Mouse (Mus musculus): ENCODE data around the gene Ttll13.

Gene Ttll13

GRCm38 (mm10) chr7:80268897-80269750, 22.9 kb downstream of the Ttll13 start, which contains the start of gene Vps33b:
Vps33b (plus strand) TSS chr7:80269649.
- DNase-seq = peak; percentile 97

DNA sequence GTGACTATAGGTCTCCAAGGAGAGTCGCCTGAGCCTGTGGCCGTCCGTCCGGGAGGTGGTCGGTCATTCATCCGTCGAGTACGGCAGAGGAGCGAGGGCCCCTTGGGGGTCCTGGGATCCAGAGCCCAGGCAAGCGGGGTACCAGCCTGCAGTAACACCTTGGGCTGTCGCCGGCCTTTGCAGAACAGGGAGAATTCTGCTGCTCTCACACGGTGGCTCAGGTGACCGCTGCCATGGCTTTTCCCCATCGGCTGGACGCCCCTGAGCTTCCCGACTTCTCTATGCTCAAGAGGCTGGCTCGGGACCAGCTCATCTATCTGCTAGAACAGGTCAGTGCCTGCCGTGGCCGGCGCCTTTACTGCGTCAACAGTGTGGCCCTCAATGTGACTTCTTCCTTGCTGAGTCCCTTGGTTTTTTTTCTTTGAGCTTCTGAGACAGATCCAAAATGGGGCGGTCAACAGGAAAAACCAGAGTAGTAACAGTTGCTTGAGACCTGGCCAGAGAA, 23.6 kb downstream of the Ttll13 start:
- no peak for DNase-seq

- DNase-seq = no peak
These were observed 27.3 kb downstream of the Ttll13 start for GRCm38 (mm10) chr7:80273456-80273855.

DNA sequence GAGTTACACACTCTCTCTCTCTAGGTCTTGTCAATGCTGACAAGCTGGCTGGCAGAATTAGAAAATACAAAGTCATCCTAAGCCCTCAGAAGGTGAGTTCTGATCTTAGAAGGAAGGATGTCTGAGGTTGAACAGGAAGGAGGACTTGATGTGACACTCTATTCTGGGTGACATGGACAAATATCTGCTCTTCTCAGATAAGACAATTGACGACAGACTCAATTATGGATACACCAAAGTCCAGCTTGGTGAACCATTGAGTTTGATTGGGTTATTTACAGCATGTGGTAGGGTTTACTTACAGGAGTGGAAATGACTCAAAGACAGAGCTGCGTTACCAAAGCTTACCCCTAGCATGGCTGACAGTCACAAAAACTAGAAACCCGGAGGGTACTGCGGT, 30.2 kb downstream of the Ttll13 start:
- DNase-seq = no peak

DNA sequence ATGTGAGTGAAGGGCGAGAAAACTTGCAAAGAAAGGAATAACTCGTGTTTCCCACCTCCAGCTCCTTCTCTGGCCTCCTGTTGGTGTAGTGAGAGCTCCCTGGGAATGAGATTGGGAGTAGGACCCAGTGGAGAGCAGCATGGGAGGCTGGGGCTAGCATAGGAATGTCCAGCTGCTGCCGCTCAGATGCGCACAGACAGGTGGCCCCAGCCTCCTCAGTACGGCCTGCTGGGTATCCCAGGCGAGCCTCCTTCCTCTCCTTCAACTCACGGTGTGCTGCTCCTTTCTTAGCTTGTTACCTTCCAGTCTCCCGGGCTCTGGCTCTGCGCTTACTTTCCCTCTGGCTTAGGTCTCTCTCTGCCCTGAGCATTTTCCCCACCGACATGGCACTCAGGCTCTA, 33.9 kb downstream of the Ttll13 start:
- DNase-seq = no peak

DNA sequence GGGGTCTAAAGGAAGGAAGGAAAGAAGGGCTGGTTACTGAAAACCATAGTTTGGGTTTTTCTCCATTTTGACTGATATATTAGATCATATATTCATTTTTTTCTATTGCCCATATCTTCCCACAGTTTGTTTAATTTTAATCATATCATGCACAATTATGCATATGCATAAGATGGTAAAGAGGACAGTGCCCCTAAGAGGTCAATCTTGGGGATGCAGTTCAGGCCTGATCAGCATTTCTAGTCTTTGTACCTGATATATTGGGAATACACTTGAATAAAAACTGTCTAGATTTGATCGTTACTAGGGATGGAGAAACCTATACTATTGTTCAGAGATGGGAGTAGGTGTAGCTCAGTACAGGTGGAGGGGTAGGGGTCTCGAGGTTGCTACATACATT, 34.8 kb downstream of the Ttll13 start:
- DNase-seq = no peak

DNA sequence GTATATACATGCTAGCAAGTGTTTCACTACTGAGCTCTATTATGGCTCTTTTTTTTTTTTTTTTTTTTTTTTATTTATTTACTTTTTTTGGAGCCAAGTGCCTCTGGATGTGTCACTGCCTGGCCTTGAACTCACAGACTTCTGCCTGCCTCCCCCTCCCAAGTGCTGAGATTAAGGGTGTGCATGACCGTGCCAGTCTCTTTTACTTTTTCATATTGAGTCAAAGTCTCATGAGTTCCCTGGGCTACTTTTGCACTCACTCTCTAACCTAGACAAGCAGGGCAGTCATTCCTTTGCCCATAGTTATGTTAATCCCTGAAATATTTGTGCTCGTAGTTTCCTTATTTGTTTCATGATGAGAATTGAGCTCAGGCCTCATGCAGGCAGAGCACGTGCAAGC, 35.5 kb downstream of the Ttll13 start:
- DNase-seq = no peak

- no peak for DNase-seq
These were observed 37.2 kb downstream of the Ttll13 start for GRCm38 (mm10) chr7:80283226-80283918.

- DNase-seq = peak; percentile 29 to 60
These were observed 38.2 kb downstream of the Ttll13 start for GRCm38 (mm10) chr7:80284391-80284790.

GRCm38 (mm10) chr7:80285725-80286124, 39.5 kb downstream of the Ttll13 start:
- DNase-seq = no peak

- no peak for DNase-seq
These were observed 41.6 kb downstream of the Ttll13 start for GRCm38 (mm10) chr7:80287736-80288135.

GRCm38 (mm10) chr7:80294062-80294763, 48.0 kb downstream of the Ttll13 start, which contains the start of gene Prc1:
Prc1 (plus strand) TSS chr7:80294450.
- DNase-seq = peak; percentile 99

DNA sequence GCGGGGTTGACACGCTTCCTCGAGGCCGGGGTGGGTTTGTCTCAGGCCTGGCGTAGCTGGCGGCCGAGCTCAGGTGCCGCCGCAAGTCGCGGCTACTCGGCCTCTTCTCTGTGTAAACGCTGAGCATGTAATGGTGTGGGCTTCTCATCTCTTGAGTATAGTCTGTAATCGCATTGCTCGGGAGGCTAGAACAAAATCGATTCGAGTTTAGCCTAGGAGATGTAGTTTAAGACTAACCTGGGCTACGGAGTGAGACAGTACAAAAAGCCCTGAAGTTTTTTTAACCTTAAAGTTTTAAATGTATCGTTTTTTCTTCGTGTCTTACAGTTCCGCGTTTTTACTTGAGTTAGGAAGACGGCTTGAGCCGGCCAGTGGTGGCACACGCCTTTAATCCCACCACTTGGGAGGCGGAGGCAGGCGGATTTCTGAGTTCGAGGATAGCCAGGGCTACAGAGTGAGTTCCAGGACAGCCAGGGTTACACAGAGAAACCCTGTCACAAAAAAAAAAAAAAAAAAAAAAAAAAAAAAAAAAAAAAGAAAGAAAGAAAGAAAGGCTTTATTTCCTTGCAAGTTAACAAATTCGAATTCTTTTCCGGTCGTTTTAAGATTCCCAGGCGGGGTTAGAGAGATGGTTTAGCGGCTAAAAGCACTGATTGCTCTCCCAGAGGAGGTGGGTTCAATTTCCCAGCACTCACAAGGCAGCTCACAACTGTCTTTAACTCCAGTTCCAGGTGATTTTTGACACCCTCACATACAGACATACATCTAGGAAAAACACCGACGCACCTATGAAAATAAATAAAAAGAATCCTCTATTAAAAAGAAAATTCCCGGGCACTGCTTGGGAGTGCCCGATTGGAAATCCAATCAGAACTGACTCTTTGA, 48.8 kb downstream of the Ttll13 start:
- DNase-seq = peak; percentile 15 to 30

GRCm38 (mm10) chr7:80296462-80296861, 50.3 kb downstream of the Ttll13 start:
- DNase-seq = no peak

- no peak for DNase-seq
These were observed 50.9 kb downstream of the Ttll13 start for GRCm38 (mm10) chr7:80297041-80297440.

DNA sequence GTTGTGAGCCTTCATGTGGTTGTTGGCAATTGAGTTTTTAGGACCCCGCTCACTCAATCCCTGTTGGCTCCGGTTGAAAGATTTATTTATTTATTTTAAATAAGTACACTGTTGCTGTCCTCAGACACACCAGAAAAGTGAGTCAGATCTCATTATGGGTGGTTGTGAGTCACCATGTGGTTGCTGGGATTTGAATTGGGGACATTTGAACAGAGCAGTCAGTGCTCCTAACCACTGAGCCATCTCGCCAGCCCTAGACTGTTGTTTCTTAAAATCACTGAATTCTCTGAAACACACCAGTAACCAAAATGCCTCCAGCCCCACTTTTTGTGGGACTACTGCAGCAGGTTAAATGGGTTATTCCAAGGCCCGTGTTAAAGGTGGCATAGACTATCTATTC, 52.6 kb downstream of the Ttll13 start:
- no peak for DNase-seq

GRCm38 (mm10) chr7:80299568-80299967, 53.4 kb downstream of the Ttll13 start:
- DNase-seq = no peak

DNA sequence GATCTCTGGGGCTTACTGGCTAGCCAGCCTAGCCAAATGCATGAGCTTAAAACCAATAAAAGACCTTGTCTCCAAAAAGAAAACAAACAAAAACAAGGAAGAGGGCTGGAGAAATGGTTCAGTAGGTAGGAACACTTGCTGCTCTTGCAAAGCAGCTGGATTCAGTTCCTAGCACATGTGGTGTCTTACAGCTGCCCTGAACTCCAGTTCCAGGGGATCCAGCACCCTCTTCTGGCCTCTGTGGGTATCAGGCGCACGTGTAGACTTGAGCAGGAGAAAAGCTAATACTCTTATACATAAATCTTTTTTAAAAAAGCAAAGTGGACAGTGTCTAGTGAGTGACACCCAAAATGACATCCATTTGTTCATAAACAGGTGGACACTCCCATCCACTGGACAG, 55.3 kb downstream of the Ttll13 start:
- DNase-seq = no peak

DNA sequence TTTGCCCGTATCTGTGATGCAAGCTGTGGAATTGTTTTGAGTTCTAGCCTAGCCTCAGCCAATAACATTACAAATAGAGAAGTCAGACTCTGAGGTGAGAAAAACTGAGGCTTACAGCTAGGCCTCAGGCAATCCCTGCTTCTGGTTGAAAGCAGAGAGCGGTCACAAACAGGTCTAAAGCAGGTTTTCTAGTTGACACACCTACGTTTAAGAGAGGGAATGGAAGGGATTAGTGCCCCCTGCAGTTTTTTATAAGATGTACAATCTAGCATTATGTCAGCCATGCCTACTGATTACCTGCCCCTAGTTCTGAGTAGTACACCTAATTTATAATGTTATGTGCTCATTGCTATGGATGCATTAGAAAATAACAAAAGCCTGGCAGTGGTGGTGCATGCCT, 61.6 kb downstream of the Ttll13 start:
- no peak for DNase-seq

Data from lung, postnatal 4 days (tissue).